Mouse (Mus musculus) mesoderm, embryonic 11.5 days (tissue): Measurements from ENCODE around the gene Epor.
A peak's percentile ranks its signal among the peaks of the same experiment; 100 is the strongest.

Source experiments
- DNase-seq: peaks from one replicate; pipeline ENCODE4 v3.0.0-alpha.2; 2012; ENCODE audit warnings: low read depth, low spot score

Epor gene

DNA sequence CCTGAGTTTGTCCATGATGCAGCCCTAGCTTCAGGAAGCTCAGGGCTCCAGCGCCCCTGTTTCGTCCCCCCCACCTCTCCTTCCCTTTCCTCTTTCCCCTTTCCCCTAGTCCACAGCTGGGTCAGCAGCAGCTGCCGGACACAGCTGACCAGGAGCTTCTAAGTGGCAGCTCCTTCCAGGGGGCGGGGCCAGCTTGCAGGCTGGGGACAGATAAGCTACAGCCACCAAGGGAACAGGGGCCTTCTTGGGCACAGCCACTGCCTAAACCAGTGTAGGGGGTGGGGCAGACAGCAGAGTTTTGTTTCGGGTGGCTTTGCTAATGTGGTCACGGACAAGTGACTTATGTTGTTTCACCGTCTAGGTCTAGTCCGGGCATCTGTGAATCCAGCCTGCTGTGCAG lies at the start of gene Epor:
Gene Epor (minus strand): TSS at position 90 of the 400 bp plus-strand sequence.
- DNase-seq: peak; percentile 41

DNA sequence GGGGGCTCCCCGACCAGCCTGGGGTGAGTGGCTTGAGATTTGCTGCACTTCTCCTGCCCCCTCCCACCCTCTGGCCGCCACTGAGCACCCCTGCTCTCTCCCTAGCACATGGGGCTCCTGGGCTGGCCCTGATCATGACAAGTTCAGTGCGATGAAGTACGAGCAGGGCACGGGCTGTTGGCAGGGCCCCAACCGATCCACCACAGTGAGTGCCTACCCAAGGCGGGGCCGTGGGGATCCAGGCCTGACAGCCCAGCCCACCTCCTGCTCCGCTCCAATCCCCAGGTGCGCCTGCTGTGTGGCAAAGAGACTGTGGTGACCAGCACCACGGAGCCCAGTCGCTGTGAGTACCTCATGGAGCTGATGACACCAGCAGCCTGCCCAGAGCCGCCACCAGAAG lies 49.4 kb upstream of the Epor start:
- DNase-seq: no peak

DNA sequence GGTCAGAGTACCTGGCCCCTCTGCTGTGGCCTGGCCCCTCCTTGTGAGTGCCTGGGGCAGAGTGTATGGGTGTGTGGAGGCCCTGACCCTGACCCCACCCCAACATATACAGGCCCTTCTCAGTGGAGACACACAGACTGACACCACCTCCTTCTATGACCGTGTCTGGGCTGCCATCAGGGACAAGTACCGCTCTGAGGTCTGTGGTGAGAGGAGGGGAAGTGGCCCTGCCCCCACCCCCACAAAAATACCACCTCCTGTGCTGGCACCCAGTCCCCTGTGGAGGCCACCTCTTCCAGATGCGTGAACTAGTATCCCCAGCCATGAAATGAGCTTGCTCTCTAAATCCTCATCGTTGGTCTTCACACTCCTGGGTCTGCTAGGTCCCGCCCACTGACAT lies 47.7 kb upstream of the Epor start:
- no peak for DNase-seq

DNA sequence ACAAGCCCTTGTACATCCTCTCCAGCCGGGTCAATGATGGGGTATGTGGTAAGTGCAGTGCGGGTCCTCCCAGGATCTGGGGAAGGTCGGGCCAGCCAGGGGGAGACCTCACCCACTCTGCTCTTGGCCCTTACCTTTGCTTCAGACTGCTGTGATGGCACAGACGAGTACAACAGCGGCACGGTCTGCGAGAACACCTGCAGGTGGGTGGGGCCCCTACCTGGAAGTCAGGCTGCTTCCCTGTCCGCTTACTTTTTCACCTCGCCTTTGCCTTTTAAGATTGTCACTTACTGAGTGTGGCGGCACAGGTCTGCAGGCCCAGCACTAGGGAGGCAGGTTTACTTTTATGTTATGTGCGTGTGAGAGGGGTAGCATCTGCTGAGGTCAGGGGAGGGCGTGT lies 41.2 kb upstream of the Epor start:
- no peak for DNase-seq

DNA sequence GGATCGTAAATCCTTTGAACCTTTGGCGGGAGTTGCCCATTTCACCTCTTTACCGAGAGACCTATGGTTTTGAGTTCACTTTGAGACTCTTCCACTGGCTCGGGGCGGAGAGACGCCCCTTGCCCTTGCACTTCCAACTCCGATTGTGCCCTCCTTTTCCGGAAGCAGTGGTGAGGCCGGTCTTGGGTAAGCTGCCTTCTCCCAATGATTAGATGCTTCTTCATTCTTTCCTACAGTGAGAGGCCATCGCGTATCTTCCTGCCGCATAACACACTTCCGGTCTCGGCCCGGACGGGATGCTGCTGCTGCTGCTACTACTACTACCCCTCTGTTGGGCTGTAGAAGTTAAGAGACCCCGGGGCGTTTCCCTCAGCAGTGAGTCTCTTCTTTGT lies 39.9 kb upstream of the Epor start:
- DNase-seq: peak; percentile 47

DNA sequence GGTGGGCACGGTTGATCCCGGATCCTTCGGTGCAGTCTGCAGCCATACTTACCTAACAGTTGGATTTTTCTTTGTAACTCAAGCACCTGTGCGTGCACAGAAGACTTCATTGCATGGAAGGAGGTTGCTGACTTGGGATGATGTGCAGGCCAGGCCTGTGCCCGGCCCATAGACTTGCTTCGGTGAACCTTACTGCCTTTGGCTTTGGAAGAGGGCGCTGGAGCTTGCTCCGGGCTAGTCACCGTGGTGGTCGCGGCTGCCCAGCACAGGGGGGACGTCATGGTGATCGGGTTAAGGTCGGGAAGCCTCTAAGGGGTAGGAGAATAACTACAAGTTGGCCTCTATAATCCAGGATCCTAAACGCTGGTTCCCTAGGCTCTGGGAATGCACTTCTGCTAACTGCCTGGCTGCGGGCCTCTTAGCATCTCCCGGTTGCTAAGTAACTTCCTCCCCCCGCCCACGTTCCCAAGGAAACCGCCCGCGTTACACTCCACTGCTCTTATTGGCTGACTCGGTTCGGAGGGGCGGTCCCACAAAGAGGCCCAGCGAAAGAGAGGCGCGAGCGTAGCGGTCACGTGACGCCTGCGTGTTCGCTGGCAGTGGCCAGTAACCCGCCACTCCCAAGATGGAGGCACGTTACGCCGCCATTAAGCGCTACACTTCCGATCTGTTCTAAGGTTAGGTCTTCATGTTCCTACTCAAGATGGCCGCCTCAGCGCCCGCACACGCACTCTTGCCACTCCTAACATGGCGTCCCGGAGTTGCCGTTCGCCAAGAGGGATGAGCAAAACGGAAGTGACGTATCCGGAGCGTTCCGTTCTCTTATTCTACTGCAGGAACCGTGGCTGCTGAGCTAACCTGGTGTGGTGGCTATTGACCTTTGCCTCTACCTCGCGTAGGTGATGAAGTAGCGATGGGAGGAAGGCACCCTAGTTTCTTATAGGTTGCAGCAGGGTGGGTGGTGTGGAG lies 39.2 kb upstream of the Epor start, which contains the start of the genes Ccdc151 and Prkcsh:
Gene Ccdc151 (minus strand): TSS at position 441 of the 969 bp plus-strand sequence.
Gene Prkcsh (plus strand): TSS at position 613 of the 969 bp plus-strand sequence.
- peak; percentile 100 for DNase-seq

DNA sequence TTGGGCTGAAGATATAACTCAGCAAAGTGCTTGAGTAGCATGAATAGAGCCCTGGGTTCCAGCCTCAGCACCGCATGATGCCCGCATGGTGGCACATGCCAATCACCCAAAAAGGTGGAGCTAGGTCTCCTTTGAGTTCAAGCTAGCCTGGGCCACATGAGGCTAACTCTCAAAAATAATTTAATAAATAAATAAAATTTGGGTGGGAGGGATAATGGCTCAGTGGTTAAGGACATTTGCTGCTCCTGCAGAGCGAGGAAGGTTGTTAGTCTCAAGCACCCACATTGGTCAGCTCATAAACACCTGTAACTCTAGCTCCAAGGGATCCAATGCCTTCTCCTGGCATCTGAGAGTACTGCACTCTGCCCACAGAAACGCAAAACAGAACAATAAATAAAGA lies 38.3 kb upstream of the Epor start:
- no peak for DNase-seq

DNA sequence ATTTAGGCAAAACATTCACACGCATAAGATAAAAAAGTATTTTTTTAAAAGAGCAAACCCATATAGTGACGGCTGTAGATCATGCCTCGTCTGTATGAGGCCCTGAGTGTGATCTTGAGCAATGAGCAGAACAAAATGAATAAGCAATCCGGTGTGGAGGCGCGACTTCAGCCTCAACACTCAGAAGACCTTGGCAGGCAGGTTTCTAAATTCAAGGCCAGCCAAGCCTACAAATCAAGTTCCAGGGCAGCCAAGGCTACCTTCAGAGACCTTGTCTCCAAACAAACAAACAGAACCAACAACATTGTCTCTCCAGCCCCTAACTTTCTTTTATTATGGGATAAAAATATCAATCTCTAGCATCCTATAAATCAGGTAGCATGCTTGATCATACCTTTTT lies 37.0 kb upstream of the Epor start:
- no peak for DNase-seq

DNA sequence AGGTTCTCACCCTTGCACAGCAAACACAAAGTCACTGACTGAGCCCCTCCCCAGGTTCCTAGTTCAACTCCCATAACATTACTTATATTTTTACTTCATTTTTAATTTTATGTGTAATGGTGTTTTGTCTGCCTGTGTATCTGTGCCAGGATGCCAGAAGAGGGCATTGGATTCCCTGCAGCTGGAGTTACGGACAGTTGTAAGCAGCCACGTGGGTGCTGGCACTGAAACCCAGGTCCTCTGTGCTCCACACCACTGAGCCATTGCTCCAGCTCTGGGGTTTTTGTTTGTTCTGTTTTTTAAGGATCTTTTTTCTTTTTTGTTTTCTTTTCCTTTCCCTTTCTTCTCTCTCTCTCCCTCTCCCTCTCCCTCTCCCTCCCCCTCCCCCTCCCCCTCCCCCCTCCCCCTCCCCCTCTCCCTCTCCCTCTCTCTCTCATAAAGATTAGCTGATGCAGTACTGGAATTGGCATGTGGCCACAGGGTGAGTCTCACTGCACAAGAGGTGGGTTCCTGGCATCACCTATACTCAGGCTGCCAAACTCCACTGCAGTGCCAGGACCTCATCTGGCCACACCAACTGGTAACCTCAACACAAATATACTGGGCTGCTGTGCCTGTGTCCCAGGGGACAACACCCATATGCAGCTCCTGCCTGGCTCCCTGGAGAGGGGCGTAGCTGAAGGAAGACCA lies 33.0 kb upstream of the Epor start:
- no peak for DNase-seq

DNA sequence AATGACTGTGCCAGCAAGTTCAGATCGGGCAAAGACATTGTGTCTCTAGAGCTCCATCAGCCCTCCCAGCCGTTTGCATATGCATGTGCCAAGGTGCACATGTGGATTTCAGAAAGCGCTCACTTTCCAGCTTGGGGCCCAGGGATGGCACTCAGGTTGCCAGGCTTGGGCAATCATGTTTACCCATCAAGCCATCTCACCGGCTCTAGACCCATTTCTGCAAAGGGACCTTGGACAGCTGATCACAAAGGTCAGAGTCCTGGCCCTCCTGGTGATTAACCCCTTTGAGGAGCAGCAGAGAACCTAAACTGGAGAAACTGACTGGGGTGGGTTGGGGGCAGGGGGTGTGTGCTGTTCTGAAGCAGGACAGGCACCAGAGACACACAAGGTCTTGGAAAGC lies 28.9 kb upstream of the Epor start:
- DNase-seq: no peak

DNA sequence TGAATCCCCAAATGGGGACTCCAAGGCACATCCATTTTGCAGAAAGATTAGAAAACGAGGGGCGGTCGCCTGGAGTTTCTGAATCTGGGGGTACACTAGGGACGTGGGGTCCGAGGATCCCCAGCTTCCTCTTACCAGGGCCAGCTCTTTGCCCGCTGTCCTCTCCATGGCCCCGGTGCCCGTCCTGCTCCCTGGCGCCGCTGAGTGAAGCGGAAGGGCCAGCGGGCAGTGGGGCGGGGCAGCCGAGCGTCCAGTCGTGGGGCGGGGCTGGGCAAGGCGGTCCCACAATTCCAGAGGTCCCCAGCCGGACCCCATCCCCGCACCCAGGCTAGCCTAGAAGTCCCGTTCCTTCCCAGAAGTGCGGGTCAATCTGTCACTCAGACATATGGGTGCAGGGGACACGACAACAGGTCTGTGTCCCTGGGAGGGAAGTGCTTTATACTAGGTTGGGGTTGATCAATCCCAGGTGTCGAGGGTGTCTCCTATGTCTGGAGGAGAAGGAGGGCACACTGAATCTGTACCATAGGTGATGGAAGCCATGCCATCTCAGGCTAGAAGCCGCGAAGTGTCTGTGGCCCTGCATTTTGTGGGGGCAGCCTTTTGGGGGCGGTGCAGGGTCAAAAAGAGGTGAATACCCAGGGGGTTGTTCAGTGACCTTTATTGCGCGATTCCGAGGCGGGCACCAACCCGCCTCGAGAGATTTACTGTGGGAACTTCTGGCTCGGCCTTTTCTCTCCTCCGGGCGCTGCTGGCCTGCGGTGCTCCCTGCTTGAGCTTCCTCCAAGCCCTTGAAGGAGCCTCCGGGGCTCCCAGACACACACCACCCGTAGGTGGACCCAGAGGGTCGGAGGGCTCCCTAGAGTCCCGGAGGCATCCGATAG lies 26.2 kb upstream of the Epor start, which contains the start of gene Rgl3:
Gene Rgl3 (minus strand): TSS at position 217 of the 881 bp plus-strand sequence.
- peak; percentile 24 for DNase-seq

DNA sequence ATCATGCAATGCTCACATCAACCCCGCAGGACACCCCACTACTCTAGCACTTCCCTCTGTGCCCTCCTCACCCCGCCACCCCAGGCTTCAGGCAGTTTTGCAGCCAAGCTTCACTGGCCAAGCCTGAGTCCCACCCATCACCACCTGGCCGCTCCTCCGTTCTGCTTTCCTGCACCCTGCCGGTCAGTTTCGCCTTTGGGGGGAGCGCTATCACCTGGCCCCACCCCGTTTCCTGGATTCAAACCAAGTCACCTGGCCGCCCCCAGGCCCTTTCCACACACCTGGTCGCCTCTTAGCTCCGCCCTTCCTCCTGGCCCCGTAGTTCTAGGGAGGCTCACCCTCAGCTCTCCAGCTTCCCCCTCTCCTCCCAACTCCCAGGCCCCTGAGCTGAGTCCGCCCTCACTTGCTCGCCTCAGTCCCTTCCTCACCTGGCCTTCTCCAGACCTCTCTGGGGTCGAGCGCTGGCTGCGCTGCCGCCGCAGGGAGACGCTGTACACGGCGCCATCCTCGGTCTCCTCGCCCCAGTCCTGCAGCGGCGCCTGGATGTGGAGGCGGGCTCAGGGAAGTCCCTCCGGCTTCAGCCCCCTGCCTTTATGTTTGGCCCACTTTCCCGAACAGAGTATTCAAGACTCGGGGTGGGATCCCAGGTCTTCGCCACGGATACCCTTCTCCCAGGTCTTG lies 25.3 kb upstream of the Epor start:
- no peak for DNase-seq

DNA sequence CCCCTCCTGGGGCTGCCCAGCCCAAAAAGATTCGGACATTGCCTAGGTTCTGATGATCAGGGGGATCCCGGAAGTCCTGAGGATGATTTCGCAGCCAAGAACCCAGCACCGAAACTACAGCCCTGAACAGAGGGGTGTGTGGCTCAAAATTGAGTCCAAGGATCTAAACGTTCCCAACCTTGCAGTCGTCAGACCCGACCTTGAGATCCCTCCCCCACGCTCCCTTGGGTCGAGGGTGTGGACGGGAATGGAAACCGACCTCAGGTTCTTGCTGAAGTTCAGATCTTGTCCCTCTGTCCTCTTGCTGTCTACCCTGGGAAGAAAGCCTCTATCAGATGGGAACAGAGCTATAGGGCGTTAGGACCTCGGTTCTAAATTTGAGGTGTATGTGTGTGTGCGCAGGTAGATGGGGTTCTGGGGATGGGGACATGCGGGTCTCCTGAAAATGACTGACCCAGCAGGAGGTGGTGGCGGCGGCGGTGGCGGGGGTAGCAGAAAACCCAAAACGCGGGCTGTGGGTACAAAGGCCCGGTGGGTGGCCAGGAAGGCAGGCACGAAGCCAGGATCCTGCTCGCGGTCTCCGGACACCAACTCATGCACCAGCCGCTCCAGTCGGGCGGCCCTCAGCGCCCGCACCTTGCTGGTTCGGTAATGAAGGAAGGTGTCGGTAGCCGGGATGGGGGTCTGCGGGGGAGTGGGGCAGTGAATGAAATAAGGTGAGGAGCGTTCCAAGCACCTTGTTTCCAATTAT lies 24.5 kb upstream of the Epor start:
- DNase-seq: no peak

DNA sequence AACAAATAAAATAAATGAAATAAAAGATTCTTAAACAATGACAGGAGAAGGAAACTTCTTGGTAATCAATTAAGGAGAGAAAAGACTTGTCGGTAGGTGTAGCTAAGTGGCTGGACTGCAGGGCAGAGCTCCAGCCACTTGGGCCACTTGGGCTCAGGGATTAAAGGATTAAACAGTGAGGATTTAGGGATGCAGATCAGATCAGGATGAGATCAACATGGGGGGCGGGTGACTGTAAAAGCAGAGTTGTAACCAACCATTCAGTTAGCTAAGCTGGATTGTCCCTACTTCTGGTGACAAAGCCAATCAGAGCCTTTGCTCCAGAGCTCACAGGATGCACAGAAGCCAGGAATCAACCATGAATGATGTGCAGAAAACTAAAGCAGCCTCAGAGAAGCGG lies 20.6 kb upstream of the Epor start:
- DNase-seq: no peak

DNA sequence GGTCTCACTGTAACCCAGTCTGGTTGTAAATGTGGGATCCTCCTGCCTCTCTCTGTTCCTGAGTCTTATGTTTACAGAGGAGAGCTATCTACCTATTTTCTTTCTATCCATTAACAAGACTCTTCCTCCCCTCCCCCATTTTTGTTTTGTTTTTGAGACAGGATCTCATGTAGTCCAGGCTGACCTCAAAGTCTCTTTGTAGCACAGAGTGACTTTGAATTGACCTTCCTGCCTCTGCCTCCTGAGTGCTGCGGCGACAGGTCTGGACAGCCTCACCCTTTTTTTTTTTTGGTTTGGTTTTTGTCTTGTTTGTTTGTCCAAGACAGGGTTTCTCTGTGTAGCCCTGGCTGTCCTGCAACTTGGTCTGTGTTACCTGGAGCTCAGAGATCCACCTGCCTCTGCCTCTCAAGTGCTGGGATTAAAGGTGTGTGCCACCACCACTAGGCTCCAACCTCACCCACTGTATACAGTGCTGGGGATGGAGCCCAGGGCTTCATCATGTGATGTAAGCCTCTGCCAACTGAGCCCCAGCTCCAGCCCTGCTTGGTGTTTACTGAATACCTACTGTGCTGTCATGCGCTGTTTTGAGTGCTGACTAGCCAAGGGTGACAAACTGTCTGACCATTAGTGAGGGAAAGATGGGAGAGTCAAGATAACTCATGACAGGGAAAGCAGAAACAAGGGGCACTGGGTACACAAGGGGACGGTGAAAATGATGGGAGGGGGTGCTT lies 15.3 kb upstream of the Epor start:
- DNase-seq: no peak

DNA sequence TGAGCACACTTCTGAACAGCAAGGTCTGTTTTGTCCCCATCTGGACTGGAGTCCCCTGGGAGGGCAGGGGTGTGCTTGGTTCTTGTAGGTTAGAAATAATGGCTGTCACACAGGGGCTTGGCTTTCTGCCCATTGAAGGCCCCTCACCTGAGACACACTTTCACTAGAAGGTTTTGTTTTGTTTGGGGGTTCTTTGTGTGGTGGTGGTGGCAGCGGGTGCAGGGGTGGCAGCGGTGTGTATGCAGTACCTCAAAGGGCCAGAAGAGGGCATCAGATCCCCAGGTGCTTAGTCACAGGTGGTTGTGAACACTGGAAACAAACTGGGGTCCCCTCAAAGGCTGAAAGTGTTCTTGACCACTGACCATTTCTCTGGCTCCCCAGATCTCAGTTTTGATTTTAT lies 14.7 kb upstream of the Epor start:
- no peak for DNase-seq

DNA sequence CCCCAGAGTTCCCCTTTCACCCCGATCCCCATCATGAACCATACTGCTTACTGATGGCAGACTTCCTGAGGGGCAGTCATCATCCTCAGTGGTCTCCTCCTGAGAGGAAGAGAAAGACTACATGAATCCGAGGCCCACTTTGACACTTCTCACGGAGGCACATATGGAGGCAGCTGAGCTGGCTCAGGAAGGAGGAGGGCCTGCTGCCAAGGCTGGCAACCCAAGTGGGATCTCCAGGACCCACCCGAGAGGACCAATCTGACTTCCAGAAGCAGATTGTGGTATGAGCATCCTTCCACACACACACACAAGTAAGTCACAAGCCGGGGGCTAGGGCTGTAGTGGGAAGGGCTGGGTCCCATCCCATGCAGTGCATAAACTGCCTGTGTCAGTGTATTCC lies 14.0 kb upstream of the Epor start:
- DNase-seq: no peak

DNA sequence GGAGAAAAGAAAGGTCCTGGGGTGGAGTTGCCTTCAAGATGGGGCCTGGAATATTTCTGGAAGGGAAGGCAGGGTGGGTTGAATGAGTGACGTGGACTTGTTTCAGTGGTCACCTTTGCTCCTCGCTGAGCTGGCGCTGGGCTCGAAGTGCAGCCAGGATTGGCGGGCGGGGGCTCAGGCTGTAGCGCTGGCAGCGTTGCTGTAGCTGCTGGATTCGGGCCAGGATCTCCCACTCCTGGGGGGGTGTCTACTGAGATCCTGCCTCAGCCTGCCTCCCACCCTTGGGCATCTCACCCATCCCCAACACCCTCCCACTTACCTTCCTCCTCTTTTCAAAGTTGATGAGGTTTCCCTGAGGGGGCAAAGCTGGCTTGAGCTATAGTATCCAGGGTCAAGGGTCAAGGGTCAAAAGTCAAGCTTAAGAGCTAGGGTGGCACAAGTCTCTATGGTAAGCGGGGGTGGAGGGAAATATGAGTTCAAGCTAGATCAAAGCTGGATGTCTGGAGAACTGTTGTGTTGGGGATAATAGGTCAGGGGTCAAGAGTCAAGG lies 13.4 kb upstream of the Epor start:
- no peak for DNase-seq

DNA sequence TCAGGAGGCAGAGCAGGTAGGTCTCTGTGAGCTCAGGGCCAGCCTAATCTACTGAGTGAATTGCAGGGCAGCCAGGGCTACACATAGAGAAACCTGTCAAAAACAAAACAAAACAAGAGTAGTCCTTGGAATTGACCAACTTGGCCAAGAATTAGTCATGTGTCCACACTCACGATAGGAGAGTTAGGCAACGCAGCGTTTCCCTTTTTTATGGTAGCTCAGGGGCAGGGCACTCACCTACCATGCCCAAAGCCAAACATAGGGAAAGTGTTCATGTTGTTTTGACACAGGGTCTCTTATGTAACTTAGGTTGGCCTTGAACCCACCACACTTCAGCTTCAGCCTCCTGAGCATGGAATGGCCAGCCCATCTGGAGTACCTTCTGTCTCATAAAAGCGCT lies 6.0 kb upstream of the Epor start:
- DNase-seq: no peak
